Mouse (Mus musculus) G1E-ER4 (cell line): ENCODE measurements around the gene Zmiz2. TPM values are rescaled to one million over a fixed set of nuclear protein-coding genes. Genes with fewer than 3 reads are reported as not detected.

Experiments
- GATA1 ChIP-seq: IDR thresholded peaks from one replicate; pipeline ENCODE4 v1.8.0; 2012; ENCODE audit warnings: low read length, inconsistent platforms
- polyA plus RNA-seq: library from polyadenylated mRNA; stranded (reverse); fragments of >175 nt; gene quantifications from 2 replicates; pipeline ENCODE4 v1.2.3, GENCODE M21; 2012

Gene Zmiz2
- polyA plus RNA-seq, 1 experiment: 244 TPM

DNA sequence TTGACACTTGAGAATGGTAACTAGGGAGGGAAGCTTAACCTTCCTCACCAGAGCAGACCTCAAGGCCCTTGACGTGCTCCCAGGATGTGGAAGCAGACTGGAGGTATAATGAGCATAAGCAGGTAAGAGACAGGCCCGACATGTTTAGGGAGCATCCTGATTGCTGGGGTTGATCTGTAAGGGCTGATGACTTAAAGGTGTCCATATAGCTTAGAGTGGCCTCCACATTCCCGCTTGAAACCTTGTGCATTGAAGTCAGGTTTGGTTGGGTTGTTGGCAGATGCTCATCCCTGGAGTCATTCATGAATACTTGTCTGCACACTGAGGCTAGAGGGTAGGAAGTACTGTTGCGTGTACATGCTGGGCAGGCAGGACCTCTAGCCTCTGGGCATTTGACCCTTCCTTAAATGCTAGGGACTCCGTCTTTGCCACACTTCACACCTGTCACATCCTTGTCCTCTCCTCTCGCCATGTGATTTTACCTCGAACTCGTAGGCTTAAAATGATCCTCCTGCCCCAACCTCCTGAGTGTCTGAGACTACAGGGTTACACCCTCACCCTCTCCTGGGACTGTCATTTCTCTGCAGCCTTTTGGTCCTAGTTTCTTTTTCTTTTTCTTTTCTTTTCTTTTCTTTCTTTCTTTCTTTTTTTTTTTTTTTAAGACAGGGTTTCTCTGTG lies 1.6 kb downstream of the Zmiz2 start:
- TF ChIP-seq GATA1: no peak

DNA sequence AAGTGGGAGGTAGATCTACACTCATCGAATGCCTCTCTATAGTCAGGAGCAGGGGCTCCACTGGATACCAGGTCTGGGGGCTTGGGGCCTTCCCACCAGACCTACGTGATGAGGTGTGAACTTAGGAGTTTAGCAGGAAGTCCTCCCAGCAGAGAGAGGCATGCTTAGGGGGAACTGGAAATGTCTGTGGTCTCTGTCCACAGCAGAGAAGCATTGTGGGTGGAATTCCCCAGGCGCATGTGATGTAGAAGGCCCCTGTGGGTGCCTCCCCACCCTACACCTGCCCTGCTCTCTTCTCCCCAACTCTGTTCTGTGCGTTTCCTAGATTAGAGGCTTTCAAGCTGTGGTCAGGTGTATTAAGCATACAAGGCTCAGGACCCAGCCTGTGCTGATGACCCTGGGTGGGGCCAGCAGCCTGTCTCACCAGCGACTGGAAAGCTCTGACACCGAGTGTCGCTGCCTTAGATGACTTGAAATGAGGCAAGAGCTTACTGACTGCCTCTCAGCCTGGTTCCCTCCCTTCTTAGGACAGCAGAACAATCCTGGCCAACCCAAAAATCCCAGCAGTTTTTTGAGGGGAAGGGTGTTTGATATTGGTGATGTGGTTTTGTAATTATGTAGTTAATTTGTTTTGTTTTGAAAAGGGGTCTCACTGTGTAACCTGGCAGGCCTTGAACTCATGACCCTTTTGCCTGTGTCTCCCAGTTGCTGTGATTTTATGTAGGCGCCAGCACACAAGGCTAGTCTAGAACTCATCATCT lies 2.8 kb downstream of the Zmiz2 start:
- TF ChIP-seq GATA1: no peak

DNA sequence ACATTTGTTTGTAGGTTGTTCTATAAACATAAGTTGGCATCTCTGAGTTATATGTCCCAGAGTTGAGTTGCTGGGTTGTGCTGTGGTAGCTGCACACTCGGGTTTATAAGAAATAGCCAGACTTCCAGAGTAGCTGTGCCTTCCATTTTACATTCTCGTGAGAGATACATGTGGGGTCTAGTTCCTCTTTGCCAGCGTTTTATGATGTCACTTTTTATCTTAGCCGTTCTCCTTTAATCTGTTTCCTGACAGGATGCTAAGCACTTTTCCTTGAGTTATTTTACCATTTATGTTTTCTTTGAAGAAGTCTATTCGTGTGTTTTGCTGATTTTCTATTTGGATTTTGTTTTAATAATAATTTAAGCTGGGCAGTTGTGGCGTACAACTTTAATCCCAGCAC lies 4.0 kb downstream of the Zmiz2 start:
- TF ChIP-seq GATA1: no peak

DNA sequence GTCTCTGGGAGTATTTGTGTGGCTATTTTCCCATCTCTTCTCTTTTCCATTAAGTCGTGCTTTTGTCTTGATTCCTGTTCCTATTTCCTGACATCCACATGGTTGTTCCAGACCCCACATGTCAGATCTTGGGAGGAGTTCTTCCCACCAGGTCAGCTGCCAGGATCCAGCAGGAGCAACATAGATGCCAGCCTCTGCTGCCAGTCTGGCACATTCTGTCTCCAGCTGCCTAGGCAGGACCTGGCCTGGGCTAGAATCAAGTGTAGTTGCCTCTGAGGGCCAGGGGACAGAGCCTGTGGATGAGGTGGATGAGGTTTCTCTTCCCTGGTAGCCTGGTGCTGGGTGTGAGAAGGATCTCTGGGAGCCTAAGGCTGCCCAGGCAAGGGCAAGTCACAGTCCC lies 5.0 kb downstream of the Zmiz2 start:
- no peak for TF ChIP-seq GATA1

DNA sequence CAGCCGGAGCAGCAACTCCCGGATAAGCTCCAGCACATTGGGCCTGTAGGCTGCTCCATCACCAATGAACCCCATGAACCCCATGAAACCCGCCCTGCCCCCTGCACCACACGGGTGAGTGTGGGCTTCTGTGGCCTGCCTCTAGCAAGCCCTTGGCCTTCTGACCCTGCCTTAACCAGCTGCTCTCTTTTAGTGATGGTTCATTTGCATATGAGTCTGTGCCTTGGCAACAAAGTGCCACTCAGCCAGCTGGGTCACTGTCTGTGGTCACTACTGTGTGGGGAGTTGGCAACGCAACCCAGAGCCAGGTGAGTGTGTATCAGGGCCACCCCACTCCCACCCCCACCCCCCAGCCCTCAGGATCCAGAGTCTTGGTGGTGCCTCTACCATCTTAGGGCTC lies 6.7 kb downstream of the Zmiz2 start:
- TF ChIP-seq GATA1: no peak

DNA sequence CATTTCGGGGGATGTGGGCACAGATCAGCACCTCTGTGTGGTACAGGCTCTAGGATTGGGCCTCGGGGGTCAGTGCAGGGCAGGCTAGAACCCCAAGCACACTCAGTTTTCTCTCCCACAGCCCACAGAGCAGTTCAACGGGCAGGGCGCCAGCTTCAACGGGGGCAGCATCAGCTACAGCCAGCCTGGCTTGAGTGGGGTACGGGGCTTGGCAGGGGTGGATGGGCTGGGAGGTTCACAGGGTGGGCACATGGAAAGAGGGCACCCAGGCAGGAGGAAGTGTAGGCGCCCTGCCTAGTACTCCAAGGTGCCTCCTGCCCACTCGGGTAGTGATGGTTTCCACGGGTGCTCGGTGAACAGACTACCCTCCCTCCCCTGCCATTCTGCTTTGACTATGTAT lies 9.3 kb downstream of the Zmiz2 start:
- no peak for TF ChIP-seq GATA1

DNA sequence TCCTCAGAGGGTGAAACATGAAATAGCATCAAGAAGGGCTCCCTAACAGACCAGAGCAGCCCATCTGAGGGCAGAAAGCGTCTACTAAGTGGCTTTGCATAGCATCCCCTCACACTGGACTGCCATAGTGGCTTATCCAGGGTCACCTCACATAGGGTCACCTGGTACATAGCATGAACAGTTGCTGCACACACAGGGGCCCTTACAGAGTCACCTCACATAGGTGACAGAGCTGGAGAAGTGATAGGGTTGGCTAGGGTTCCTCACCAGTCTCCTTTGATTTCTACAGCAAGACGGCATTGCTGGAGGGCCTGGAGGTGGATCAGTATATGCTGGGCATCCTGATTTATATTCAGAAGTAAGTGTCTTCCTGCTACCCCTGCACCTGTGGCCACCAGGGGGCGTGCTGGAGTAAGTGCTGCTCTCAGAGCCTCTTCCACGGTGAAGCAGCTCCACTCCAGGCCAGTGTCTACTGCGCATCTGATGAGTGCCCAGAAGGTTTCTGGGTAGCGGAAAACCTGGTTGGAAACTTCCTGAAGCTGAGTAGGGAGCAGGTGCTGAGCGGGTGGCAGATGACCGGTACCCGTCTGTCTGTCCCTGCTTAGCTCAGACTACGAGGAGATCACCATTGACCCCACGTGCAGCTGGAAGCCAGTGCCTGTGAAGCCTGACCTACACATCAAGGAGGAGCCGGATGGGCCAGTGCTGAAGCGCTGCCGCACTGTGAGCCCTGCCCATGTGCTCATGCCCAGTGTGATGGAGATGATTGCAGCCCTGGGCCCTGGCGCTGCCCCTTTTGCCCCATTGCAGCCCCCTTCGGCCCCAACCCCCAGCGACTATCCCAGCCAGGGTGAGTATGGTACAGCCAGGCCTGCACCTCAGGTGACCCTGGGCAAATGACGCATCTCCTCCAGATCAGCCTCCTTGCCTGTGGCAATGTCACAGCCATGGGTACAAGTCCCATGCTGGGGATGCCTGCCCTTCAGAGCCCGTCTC lies 13.9 kb downstream of the Zmiz2 start:
- no peak for TF ChIP-seq GATA1

DNA sequence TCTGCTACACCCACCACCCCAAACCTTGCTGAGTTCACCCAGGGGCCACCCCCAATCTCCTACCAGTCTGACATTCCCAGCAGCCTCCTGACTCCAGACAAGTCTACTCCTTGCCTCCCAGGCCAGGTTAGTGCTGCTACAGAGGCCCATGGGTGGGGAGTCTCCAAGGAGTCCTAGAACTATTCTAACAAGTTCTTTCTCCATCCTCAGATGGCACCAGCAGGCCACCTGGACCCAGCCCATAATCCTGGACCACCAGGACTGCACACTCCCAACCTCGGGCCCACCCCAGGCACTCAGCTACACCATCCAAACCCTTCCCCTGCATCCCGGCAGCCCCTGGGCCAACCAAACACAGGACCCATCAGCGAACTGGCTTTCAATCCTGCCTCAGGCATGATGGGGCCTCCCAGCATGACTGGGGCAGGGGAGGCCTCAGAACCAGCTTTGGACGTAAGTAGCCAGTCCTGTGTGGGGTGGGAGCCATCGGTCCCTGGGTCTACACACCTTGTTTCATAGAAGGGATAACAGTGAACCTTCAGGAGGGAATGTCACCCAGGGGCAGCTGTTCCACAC lies 15.0 kb downstream of the Zmiz2 start:
- TF ChIP-seq GATA1: no peak

DNA sequence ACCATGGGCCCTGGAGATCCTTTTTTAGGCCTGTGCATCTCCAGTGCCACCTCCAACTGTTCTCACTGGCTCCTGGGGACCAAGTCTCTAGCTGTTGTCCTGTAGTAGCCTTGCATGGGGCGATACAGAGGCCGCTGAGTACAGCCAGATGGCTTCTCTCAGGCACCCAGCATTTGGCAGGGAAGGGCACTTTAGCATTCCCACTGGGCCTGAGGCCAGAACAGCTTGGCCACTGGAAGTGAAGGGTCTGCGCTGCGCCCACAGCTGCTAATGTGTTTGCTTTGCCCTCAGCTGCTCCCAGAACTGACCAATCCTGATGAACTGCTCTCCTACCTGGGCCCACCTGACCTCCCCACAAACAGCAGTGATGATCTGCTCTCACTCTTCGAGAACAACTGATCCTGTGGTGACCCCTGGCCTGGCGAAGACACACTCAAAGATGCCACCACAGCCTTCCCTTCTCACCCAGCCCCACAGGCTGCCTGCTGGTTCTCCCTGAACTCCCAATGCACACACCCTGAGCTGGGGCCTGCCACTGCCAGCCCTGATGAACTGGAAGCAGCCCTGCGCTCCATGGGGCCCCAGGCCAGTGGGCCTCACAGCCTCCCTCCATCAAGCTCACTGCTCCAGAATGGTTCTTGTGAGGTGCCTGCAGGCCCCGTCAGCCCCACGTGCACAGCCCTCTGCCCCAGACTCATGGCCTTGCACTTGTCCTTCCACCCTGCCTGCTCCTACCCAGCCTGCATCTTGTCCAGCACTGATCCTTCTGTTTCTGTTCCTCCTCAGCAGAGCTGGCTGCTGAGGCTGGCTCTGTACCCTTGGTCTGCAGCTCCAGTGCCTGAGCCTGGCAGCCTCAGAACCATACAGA lies 16.1 kb downstream of the Zmiz2 start:
- no peak for TF ChIP-seq GATA1

DNA sequence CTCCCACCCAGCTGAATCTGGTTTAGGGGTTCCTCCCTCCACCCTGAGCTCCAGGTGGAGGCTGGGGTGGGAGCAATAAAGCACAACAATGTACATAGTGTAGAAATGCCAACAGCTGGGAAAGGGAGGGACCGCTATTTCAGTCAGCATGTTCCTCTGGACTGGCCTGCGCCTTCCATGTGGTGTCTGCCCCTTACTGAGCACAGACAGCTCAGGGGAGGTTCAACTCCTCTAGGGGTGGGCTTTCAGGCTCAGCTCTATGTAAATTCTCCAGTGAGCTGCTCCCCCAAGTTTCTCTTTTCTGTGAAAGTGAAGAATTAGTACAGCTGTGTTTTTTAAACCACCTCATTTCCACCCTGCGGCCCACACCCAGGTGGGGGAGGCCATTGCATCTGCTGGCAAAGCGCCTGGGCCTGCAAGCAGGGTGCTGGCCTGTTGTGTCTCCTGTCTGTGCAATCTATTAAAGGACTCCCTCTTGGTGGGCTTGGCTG lies 16.8 kb downstream of the Zmiz2 start:
- no peak for TF ChIP-seq GATA1

DNA sequence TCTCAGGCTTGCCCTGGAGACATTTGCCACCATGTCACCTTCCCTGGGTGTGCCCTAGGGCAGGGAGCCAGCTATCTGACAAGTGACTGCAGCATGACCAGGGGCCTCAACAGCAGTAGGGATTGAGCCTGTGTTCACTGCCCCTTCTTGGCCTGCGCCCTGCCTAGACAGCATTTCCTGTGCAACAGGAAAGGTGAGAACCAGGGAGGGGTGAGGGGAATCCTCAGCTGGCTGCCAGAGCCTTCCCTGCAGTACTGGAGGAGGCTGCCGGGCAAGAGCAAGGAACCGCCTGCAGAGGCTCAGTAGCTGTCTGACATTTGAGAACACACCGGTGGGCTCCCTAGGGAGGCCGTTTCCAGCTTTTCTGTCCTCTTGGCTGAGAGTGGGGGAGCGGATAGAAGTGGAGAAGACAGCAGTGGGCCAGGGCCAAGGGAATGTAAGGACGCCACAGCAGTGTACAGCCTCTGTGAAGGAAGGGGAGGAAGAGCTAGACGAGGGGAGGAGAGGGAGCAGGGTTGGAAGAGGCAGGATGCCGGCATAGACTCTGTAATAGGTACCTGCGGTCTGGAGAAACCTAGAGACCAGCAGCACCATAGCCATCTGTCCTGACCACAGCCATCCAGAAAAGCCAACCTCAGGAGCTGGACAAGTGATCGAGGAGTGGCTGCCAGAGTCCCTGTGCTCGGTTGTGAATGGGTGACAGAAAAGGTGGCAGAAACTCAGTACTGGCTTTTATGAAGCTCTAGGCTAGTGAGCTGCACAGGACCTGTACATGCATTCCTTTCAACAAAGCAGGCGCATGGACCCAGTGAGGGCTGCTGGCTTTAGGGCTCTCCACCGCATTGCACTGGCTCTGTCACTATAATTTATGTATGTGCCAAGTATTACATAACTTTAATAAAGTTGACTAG lies 17.6 kb downstream of the Zmiz2 start:
- no peak for TF ChIP-seq GATA1

DNA sequence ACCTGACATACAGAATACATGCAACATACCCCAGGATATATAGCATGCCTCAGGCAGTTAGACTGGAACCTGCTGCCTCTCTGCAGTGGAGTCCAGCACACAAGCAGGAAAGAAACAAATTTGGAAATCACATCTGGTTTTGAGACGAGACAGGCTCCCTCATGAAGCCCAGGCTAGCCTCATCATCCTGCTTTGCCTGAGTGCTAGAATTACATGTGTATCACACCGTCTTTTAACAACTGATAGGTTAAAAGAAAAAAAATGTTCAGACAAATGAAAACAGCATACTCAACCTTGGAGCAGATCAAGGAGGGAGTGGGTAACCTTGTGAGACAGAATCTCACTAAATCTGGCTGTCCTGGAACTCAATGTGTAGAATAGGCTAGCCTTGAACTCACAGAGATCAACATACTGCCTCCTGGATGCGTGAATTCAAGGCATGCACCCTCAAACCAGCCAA lies 18.3 kb downstream of the Zmiz2 start:
- TF ChIP-seq GATA1: no peak

DNA sequence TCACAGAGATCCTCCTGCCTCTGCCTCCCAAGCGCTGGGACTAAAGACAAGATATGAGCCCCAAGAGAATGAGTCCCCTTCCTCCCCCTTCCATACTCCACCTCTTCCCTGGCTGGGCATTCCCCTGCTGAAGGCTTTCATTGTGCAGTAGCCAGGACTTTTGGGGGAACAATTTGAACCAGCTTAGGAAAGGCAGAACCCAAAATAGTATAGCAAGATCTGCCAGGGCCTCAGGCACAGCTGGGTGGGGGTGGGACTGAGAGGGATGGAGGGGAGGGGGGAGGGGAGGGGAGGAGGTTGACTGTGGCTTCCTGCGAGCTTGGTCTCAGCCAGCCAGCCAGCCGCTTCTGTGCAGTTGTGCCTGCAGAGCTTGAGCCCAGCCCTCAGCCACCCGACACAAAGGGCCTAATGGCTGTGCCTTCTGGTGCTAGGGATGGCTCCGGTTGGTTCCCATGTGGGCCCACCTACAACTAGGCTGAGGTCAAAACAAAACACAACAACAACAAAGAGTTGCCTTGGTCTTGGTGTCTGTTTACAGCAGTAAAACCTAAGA lies 21.3 kb downstream of the Zmiz2 start:
- no peak for TF ChIP-seq GATA1
